9 mouse cellular contexts compared by ENCODE assay signal in the genomic region with DNA sequence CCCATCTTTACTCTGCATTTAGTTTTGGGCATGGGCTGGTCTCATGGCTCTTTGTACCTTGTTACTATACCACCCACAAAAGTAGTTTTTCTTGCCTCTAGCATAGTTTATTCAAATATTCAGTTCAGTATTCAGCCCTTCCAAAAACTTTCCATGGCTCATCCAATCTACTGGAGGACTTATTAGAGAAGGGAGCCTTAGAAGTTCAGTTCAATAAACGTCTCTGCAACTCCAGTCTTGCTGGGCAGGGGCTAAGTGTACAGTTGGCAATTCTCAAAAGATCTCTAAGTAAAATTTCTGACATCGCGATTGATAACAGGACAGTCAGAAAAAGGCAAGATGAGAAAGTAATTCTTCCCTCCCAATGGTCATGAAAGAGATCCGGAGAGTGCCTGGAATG. TPM values are rescaled to one million over a fixed set of nuclear protein-coding genes. Genes with fewer than 3 reads are reported as not detected.
DNase-seq lines count a peak whose midpoint lies in the region; ATAC-seq and TF ChIP-seq lines count a peak whose summit lies in the region.
"Had no signal": no experiment of that assay in that cellular context is flagged by ENCODE, and none has a peak within 500 bp of the region (broad histone marks: within the 10 kb centered on the region; RNA-seq: fewer than 3 reads in every experiment).

No protein-coding gene starts in this region.

- TF ChIP-seq CTCF in layer of hippocampus, adult 2 months (conservative IDR thresholded peaks at IDR 0.05): no peak
- TF ChIP-seq CTCF in midbrain, postnatal 0 days (IDR thresholded peaks at IDR 0.05): no peak

- peaks cover 10% of the 10 kb centered on the region; the same call in 1 of the 2 replicates for H3K36me3 ChIP-seq in embryonic facial prominence, embryonic 15.5 days
- peaks cover 24% of the 10 kb centered on the region for H3K36me3 ChIP-seq in intestine, embryonic 14.5 days (ENCODE audit: control insufficient read depth, insufficient read depth, low read length)
- H3K36me3 ChIP-seq in midbrain, postnatal 0 days (ENCODE audit: insufficient read depth, low read length): 0 out of 2 replicates have a peak, but pooled peaks cover 14% of the 10 kb centered on the region

- peaks cover 28% of the 10 kb centered on the region for H3K4me1 ChIP-seq in embryonic facial prominence, embryonic 15.5 days
- peaks cover 19% of the 10 kb centered on the region for H3K4me1 ChIP-seq in intestine, embryonic 14.5 days (replicated peaks; ENCODE audit: control insufficient read depth, insufficient read depth, low read length)
- H3K4me1 ChIP-seq in midbrain, postnatal 0 days (ENCODE audit: insufficient read depth, low read length): peaks cover 7% of the 10 kb centered on the region; the same call in 1 of the 2 replicates

- H3K9ac ChIP-seq in embryonic facial prominence, embryonic 15.5 days: no peak overlapping the region
- H3K9ac ChIP-seq in intestine, embryonic 14.5 days (ENCODE audit: low read length): no peak overlapping the region
- H3K9ac ChIP-seq in midbrain, postnatal 0 days (replicated peaks; ENCODE audit: low read length, poor library complexity, severe bottlenecking): no peak overlapping the region

- H3K4me2 ChIP-seq in embryonic facial prominence, embryonic 15.5 days (replicated peaks): peak overlapping the region; percentile 68
- peak overlapping the region; percentile 59 for H3K4me2 ChIP-seq in intestine, embryonic 14.5 days (ENCODE audit: low read length)
- peak overlapping the region; percentile 42 for H3K4me2 ChIP-seq in midbrain, postnatal 0 days (ENCODE audit: low read depth, low read length, poor library complexity, severe bottlenecking)

- WGBS in embryonic facial prominence, embryonic 15.5 days: 5% methylated on average over 4 of the region's 4 CpGs
- 4% methylated on average over 4 of the region's 4 CpGs for WGBS in intestine, embryonic 14.5 days
- WGBS in midbrain, postnatal 0 days: 8% methylated on average over 4 of the region's 4 CpGs

- H3K4me3 ChIP-seq in layer of hippocampus, adult 2 months: peak overlapping the region; percentile 47
- peak overlapping the region; percentile 36 for H3K4me3 ChIP-seq in embryonic facial prominence, embryonic 15.5 days (replicated peaks)
- H3K4me3 ChIP-seq in intestine, embryonic 14.5 days (ENCODE audit: low read depth, low read length): peak overlapping the region; percentile 34
- peak overlapping the region; percentile 14; the same call in 1 of the 2 replicates for H3K4me3 ChIP-seq in midbrain, postnatal 0 days (ENCODE audit: low read depth, low read length)

- H3K27ac ChIP-seq in layer of hippocampus, adult 2 months: no peak overlapping the region
- no peak overlapping the region for H3K27ac ChIP-seq in embryonic facial prominence, embryonic 15.5 days (replicated peaks)
- no peak overlapping the region for H3K27ac ChIP-seq in intestine, embryonic 14.5 days (ENCODE audit: low read depth)
- no peak overlapping the region for H3K27ac ChIP-seq in midbrain, postnatal 0 days (ENCODE audit: low read depth, low read length)

- peaks cover 25% of the 10 kb centered on the region for H3K27me3 ChIP-seq in embryonic facial prominence, embryonic 15.5 days
- H3K27me3 ChIP-seq in intestine, embryonic 14.5 days (replicated peaks; ENCODE audit: control insufficient read depth, insufficient read depth, low read length): peaks cover 26% of the 10 kb centered on the region
- H3K27me3 ChIP-seq in midbrain, postnatal 0 days (ENCODE audit: insufficient read depth, low read length): peaks cover 18% of the 10 kb centered on the region

- ATAC-seq in embryonic facial prominence, embryonic 15.5 days (ENCODE audit: insufficient number of reproducible peaks, low FRiP score, low TSS enrichment, low read depth): no peak
- no peak for ATAC-seq in intestine, embryonic 14.5 days (replicated peaks; ENCODE audit: low FRiP score, low TSS enrichment, low read depth)
- ATAC-seq in midbrain, postnatal 0 days (ENCODE audit: low FRiP score): no peak

- H3K9me3 ChIP-seq in embryonic facial prominence, embryonic 15.5 days (replicated peaks): no peaks in the 10 kb centered on the region
- H3K9me3 ChIP-seq in intestine, embryonic 14.5 days (ENCODE audit: control insufficient read depth, low read length): no peaks in the 10 kb centered on the region
- no peaks in the 10 kb centered on the region for H3K9me3 ChIP-seq in midbrain, postnatal 0 days (ENCODE audit: low read length)

- DNase-seq in layer of hippocampus, adult 2 months (ENCODE audit: low spot score in 2 of 2): no peak
- DNase-seq in layer of hippocampus, postnatal 25 days (ENCODE audit: extremely low spot score in 1 of 2, low spot score in 1 of 2): no peak
- no peak for DNase-seq in intestine, embryonic 14.5 days (ENCODE audit: low spot score)
- DNase-seq in midbrain, postnatal 0 days (ENCODE audit: low spot score): no peak
- DNase-seq in frontal cortex, postnatal 10 days (ENCODE audit: low spot score in 2 of 2): no peak
- DNase-seq in urinary bladder, postnatal 25 days (ENCODE audit: low spot score): no peak
- DNase-seq in right cerebral cortex, postnatal 14 days: no peak

RNA-seq across cellular contexts. Expression of gene Bmi1, which starts 3.7 kb away (rescaled TPM):
- 10 to 100 TPM; 54.5 to 55.7 TPM for total RNA-seq in layer of hippocampus, adult 2 months (2021)
- 10 to 100 TPM; 51.7 to 53.7 TPM for total RNA-seq in layer of hippocampus, postnatal 25 days (2021)
- 21.9 and 22.7 TPM in 2 replicates for polyA plus RNA-seq in embryonic facial prominence, embryonic 15.5 days (2015; fragmentation: Nextera tagmentation; extraction: Ambion mirVana)
- polyA plus RNA-seq in intestine, embryonic 14.5 days (2014; fragmentation: Nextera tagmentation; extraction: Ambion mirVana): 20.7 and 25.1 TPM in 2 replicates
- 49.1 and 64.4 TPM in 2 replicates for total RNA-seq in midbrain, postnatal 0 days (2014; rRNA removed)
- 11.5 and 13.1 TPM in 2 replicates for polyA plus RNA-seq in midbrain, postnatal 0 days (2015; fragmentation: Nextera tagmentation; extraction: Ambion mirVana)

RNA-seq across cellular contexts. Expression of gene Commd3, which starts 8.3 kb away (rescaled TPM):
- 100 to 1,000 TPM; 106 TPM for total RNA-seq in layer of hippocampus, adult 2 months (2021)
- total RNA-seq in layer of hippocampus, postnatal 25 days (2021): 100 to 1,000 TPM; 104 to 110 TPM
- 213 and 215 TPM in 2 replicates for polyA plus RNA-seq in embryonic facial prominence, embryonic 15.5 days (2015; fragmentation: Nextera tagmentation; extraction: Ambion mirVana)
- polyA plus RNA-seq in intestine, embryonic 14.5 days (2014; fragmentation: Nextera tagmentation; extraction: Ambion mirVana): 199 and 202 TPM in 2 replicates
- total RNA-seq in midbrain, postnatal 0 days (2014; rRNA removed): 128 and 139 TPM in 2 replicates
- polyA plus RNA-seq in midbrain, postnatal 0 days (2015; fragmentation: Nextera tagmentation; extraction: Ambion mirVana): 187 and 193 TPM in 2 replicates

RNA-seq across cellular contexts. Expression of gene Spag6, which starts 13.3 kb away (rescaled TPM):
- 1 to 10 TPM; 3.8 to 7.2 TPM for total RNA-seq in layer of hippocampus, adult 2 months (2021)
- 1 to 10 TPM; 3.8 to 5.5 TPM for total RNA-seq in layer of hippocampus, postnatal 25 days (2021)
- 0.14 TPM in 1 of 2 replicates, not detected in the other for polyA plus RNA-seq in embryonic facial prominence, embryonic 15.5 days (2015; fragmentation: Nextera tagmentation; extraction: Ambion mirVana)
- not detected in 2 replicates for polyA plus RNA-seq in intestine, embryonic 14.5 days (2014; fragmentation: Nextera tagmentation; extraction: Ambion mirVana)
- total RNA-seq in midbrain, postnatal 0 days (2014; rRNA removed): not detected in 2 replicates
- not detected in 2 replicates for polyA plus RNA-seq in midbrain, postnatal 0 days (2015; fragmentation: Nextera tagmentation; extraction: Ambion mirVana)
- total RNA-seq: MEL had no signal
